Mouse (Mus musculus): ENCODE measurements at regions not wholly inside any gene's neighbourhood (a gene's known extent, or its start where the extent isn't known, plus 50 kb on each side); places are given as distances from the start of the nearest gene placed in this dataset.
"Not testable (repeated sequence)": the region's sequence is repeated elsewhere in the genome, so short reads cannot be mapped to it uniquely, and the experiment has no call there.

GRCm38 (mm10) chr13:107774499-107774898 lies 269.7 kb upstream of the Smim15 start:
- DNase-seq (ENCODE audit: extremely low spot score) = not testable (repeated sequence)

GRCm38 (mm10) chr13:107767262-107767624 lies 277.0 kb upstream of the Smim15 start:
- no peak for DNase-seq (ENCODE audit: extremely low spot score)

GRCm38 (mm10) chr13:107766397-107767261 lies 277.6 kb upstream of the Smim15 start:
- DNase-seq (ENCODE audit: extremely low spot score) = no peak

- no peak for DNase-seq (ENCODE audit: extremely low spot score)
These were observed 280.3 kb upstream of the Smim15 start for GRCm38 (mm10) chr13:107763911-107764310.

- no peak for DNase-seq (ENCODE audit: extremely low spot score)
These were observed 283.7 kb upstream of the Smim15 start for GRCm38 (mm10) chr13:107760511-107760910.

GRCm38 (mm10) chr13:107758327-107759095 lies 285.7 kb upstream of the Smim15 start:
- no peak for DNase-seq (ENCODE audit: extremely low spot score)

GRCm38 (mm10) chr13:107752745-107753144 lies 291.5 kb upstream of the Smim15 start:
- DNase-seq (ENCODE audit: extremely low spot score) = no peak

GRCm38 (mm10) chr13:107743464-107744218 lies 300.6 kb upstream of the Smim15 start:
- peak; percentile 37 for DNase-seq (ENCODE audit: extremely low spot score)

GRCm38 (mm10) chr13:107736581-107736980 lies 307.7 kb upstream of the Smim15 start:
- DNase-seq (ENCODE audit: extremely low spot score) = no peak

GRCm38 (mm10) chr13:107734161-107734905 lies 309.9 kb upstream of the Smim15 start:
- DNase-seq (ENCODE audit: extremely low spot score) = no peak

- no peak for DNase-seq (ENCODE audit: extremely low spot score)
These were observed 313.3 kb upstream of the Smim15 start for GRCm38 (mm10) chr13:107730976-107731375.

- no peak for DNase-seq (ENCODE audit: extremely low spot score)
These were observed 317.8 kb upstream of the Smim15 start for GRCm38 (mm10) chr13:107726491-107726890.

GRCm38 (mm10) chr13:107721901-107722300 lies 322.3 kb upstream of the Smim15 start:
- no peak for DNase-seq (ENCODE audit: extremely low spot score)

- DNase-seq (ENCODE audit: extremely low spot score) = no peak
These were observed 323.2 kb upstream of the Smim15 start for GRCm38 (mm10) chr13:107720874-107721574.

GRCm38 (mm10) chr13:107718973-107719620 lies 325.1 kb upstream of the Smim15 start:
- DNase-seq (ENCODE audit: extremely low spot score) = peak; percentile 8

- DNase-seq (ENCODE audit: extremely low spot score) = no peak
These were observed 328.6 kb upstream of the Smim15 start for GRCm38 (mm10) chr13:107715616-107716015.

- DNase-seq (ENCODE audit: extremely low spot score) = no peak
These were observed 330.2 kb upstream of the Smim15 start for GRCm38 (mm10) chr13:107714001-107714400.

GRCm38 (mm10) chr13:107711341-107711994 lies 332.8 kb upstream of the Smim15 start:
- no peak for DNase-seq (ENCODE audit: extremely low spot score)

- DNase-seq (ENCODE audit: extremely low spot score) = no peak
These were observed 333.9 kb upstream of the Smim15 start for GRCm38 (mm10) chr13:107710368-107710767.

GRCm38 (mm10) chr13:107709828-107710227 lies 334.4 kb upstream of the Smim15 start:
- DNase-seq (ENCODE audit: extremely low spot score) = no peak

Data from embryo, embryonic 9.5 days (tissue).